ENCODE assay signal across 8 mouse cellular contexts in genomic region chr7:27481627-27481969, GRCm38 (mm10). TPM values are rescaled to one million over a fixed set of nuclear protein-coding genes. Genes with fewer than 3 reads are reported as not detected.
DNase-seq lines count a peak whose midpoint lies in the region; ATAC-seq lines count a peak whose summit lies in the region.

No protein-coding gene starts in this region.

- H3K4me1 ChIP-seq in hindbrain, embryonic 14.5 days (replicated peaks; ENCODE audit: control insufficient read depth, insufficient read depth, low read length) = 0 out of 2 replicates have a peak, but pooled peaks cover 3% of the 10 kb centered on the region
- H3K4me1 ChIP-seq in megakaryocyte, embryonic 14.5 days = peaks cover 87% of the 10 kb centered on the region

- H3K27ac ChIP-seq in hindbrain, embryonic 14.5 days = no peak overlapping the region

- H3K27me3 ChIP-seq in hindbrain, embryonic 14.5 days (ENCODE audit: control insufficient read depth, insufficient read depth, low read length) = no peaks in the 10 kb centered on the region
- no peaks in the 10 kb centered on the region for H3K27me3 ChIP-seq in megakaryocyte, embryonic 14.5 days (replicated peaks)

- 0% methylated on average over 3 of the region's 12 CpGs for WGBS in hindbrain, embryonic 14.5 days

- intact Hi-C loops in left cerebral cortex, postnatal 10 days (cut with DNase I) = no loop called here

- H3K9ac ChIP-seq in hindbrain, embryonic 14.5 days = peak overlapping the region; percentile 50

- peak; percentile 80 to 86 for DNase-seq in cerebellum, postnatal 25 days
- peak; percentile 57 to 69 for DNase-seq in frontal cortex, postnatal 36 days (ENCODE audit: low spot score in 2 of 2)
- DNase-seq in hindbrain, embryonic 14.5 days (ENCODE audit: low spot score) = peak; percentile 39
- peak; percentile 50 to 90 for DNase-seq in left cerebral cortex, postnatal 10 days (ENCODE audit: extremely low spot score in 1 of 2, low spot score in 2 of 2)
- peak; percentile 58 for DNase-seq in right cerebral cortex, postnatal 14 days
- peak; percentile 74 for DNase-seq in urinary bladder, postnatal 25 days (ENCODE audit: low spot score)

- H3K4me2 ChIP-seq in hindbrain, embryonic 14.5 days (replicated peaks) = peak overlapping the region; percentile 56

- H3K4me3 ChIP-seq in hindbrain, embryonic 14.5 days (replicated peaks; ENCODE audit: low read length) = peak overlapping the region; percentile 21
- H3K4me3 ChIP-seq in megakaryocyte, embryonic 14.5 days (replicated peaks) = peak overlapping the region; percentile 90

- ATAC-seq in activated CD4-positive, CD25-positive, alpha-beta regulatory T cell, adult 4 months = peak; percentile 74
- peak; percentile 81 for ATAC-seq in hindbrain, embryonic 14.5 days (ENCODE audit: low FRiP score)

- no peaks in the 10 kb centered on the region for H3K9me3 ChIP-seq in hindbrain, embryonic 14.5 days (ENCODE audit: control insufficient read depth, low read length)
- H3K9me3 ChIP-seq in megakaryocyte, embryonic 14.5 days = no peaks in the 10 kb centered on the region

- 0 out of 2 replicates have a peak, but pooled peaks cover 5% of the 10 kb centered on the region for H3K36me3 ChIP-seq in hindbrain, embryonic 14.5 days (replicated peaks; ENCODE audit: control insufficient read depth, insufficient read depth)
- H3K36me3 ChIP-seq in megakaryocyte, embryonic 14.5 days (replicated peaks; ENCODE audit: low read length) = peaks cover 39% of the 10 kb centered on the region

RNA-seq across cellular contexts. Expression of gene Sertad1, which starts 5.1 kb away (rescaled TPM):
- 10 to 100 TPM; 46.6 to 47.9 TPM for polyA plus RNA-seq in activated CD4-positive, CD25-positive, alpha-beta regulatory T cell, adult 4 months (2017; shearing (Covaris generic))
- 7.9 and 8.9 TPM in 2 replicates for polyA plus RNA-seq in hindbrain, embryonic 14.5 days (2014; fragmentation: Nextera tagmentation; extraction: Ambion mirVana)
- total RNA-seq in left cerebral cortex, postnatal 10 days (2021) = 1 to 10 TPM; 6.0 to 7.0 TPM
- polyA plus RNA-seq in megakaryocyte, embryonic 14.5 days (2012; ENCODE audit: insufficient read depth, low replicate concordance) = 159 and 273 TPM in 2 replicates

RNA-seq across cellular contexts. Expression of gene Sertad3, which starts 8.0 kb away (rescaled TPM):
- 10 to 100 TPM; 41.9 to 47.6 TPM for polyA plus RNA-seq in activated CD4-positive, CD25-positive, alpha-beta regulatory T cell, adult 4 months (2017; shearing (Covaris generic))
- 8.4 and 9.3 TPM in 2 replicates for polyA plus RNA-seq in hindbrain, embryonic 14.5 days (2014; fragmentation: Nextera tagmentation; extraction: Ambion mirVana)
- 1 to 10 TPM; 2.5 to 3.2 TPM for total RNA-seq in left cerebral cortex, postnatal 10 days (2021)
- 28.2 and 88.9 TPM in 2 replicates for polyA plus RNA-seq in megakaryocyte, embryonic 14.5 days (2012; ENCODE audit: insufficient read depth, low replicate concordance)

RNA-seq across cellular contexts. Expression of gene Prx, which starts 17.5 kb away (rescaled TPM):
- under 1 TPM; 0.11 to 0.68 TPM for polyA plus RNA-seq in activated CD4-positive, CD25-positive, alpha-beta regulatory T cell, adult 4 months (2017; shearing (Covaris generic))
- 0.50 and 0.93 TPM in 2 replicates for polyA plus RNA-seq in hindbrain, embryonic 14.5 days (2014; fragmentation: Nextera tagmentation; extraction: Ambion mirVana)
- 1 to 10 TPM; 1.4 TPM for total RNA-seq in left cerebral cortex, postnatal 10 days (2021)
- 1.7 and 1.8 TPM in 2 replicates for polyA plus RNA-seq in megakaryocyte, embryonic 14.5 days (2012; ENCODE audit: insufficient read depth, low replicate concordance)

RNA-seq across cellular contexts. Expression of gene Blvrb, which starts 33.8 kb away (rescaled TPM):
- 10 to 100 TPM; 13.9 to 16.7 TPM for polyA plus RNA-seq in activated CD4-positive, CD25-positive, alpha-beta regulatory T cell, adult 4 months (2017; shearing (Covaris generic))
- polyA plus RNA-seq in hindbrain, embryonic 14.5 days (2014; fragmentation: Nextera tagmentation; extraction: Ambion mirVana) = 17.7 and 25.4 TPM in 2 replicates
- total RNA-seq in left cerebral cortex, postnatal 10 days (2021) = 10 to 100 TPM; 11.8 to 12.7 TPM
- polyA plus RNA-seq in megakaryocyte, embryonic 14.5 days (2012; ENCODE audit: insufficient read depth, low replicate concordance) = 330 and 332 TPM in 2 replicates

RNA-seq across cellular contexts. Expression of gene Sptbn4, which starts 34.1 kb away (rescaled TPM):
- polyA plus RNA-seq in activated CD4-positive, CD25-positive, alpha-beta regulatory T cell, adult 4 months (2017; shearing (Covaris generic)) = under 1 TPM; 0.16 to 0.37 TPM
- polyA plus RNA-seq in hindbrain, embryonic 14.5 days (2014; fragmentation: Nextera tagmentation; extraction: Ambion mirVana) = 4.0 and 4.2 TPM in 2 replicates
- total RNA-seq in left cerebral cortex, postnatal 10 days (2021) = 10 to 100 TPM; 89.7 to 99.2 TPM
- polyA plus RNA-seq in megakaryocyte, embryonic 14.5 days (2012; ENCODE audit: insufficient read depth, low replicate concordance) = 0.27 and 0.45 TPM in 2 replicates
